Mouse (Mus musculus) hematopoietic stem cell, adult 5-6 weeks (primary cell): ENCODE data around the gene Gpx7. TPM values are rescaled to one million over a fixed set of nuclear protein-coding genes. Genes with fewer than 3 reads are reported as not detected.

Experiments used
- ATAC-seq, 2 experiments: fragments of 125-278 bp in 1 of 2; replicated peaks in 1 of 2; 2 replicates each; pipeline ENCODE4 v1.8.0; 2016 to 2017; ENCODE audit warnings: inconsistent platforms in 2 of 2, mild to moderate bottlenecking in 2 of 2, moderate number of reproducible peaks in 2 of 2, low read depth in 1 of 2, moderate TSS enrichment in 1 of 2; ENCODE audit not compliant: low FRiP score in 2 of 2, poor library complexity in 2 of 2, severe bottlenecking in 2 of 2, insufficient read depth in 1 of 2, low TSS enrichment in 1 of 2
- total RNA-seq: library from RNA; stranded (forward); fragments of 172-1452, 232-1000 nt; gene quantifications from 2 replicates; pipeline ENCODE4 v1.2.3, GENCODE M21; 2017

Gpx7 gene
- total RNA-seq, 1 experiment from 2014 or later: 4.2 TPM

- ATAC-seq: no peak
Measured at GRCm38 (mm10) chr4:108403861-108404635, 2.7 kb downstream of the Gpx7 start.

GRCm38 (mm10) chr4:108400395-108400794 is 6.4 kb downstream of the Gpx7 start:
- no peak for ATAC-seq

DNA sequence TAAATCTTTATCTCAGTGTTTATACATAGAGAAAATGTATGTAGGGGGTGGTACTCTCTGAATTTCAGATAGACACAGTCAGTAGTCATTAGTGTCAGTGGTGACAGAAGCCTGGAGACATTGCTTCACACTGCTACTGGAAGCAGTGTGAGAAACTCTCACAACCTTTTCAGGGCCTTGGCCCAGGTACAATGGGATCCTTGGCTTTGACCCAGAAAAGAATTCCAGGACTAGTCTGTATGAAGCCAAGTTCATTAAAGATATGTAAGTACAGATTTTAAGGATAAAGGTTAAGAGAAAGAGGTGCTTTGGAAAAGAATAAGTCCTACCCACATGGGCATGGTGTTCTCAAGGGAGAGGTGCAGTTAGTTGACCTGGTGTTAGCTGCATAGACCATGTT is 12.5 kb downstream of the Gpx7 start:
- ATAC-seq: no peak

GRCm38 (mm10) chr4:108392558-108392957 is 14.2 kb downstream of the Gpx7 start:
- no peak for ATAC-seq

DNA sequence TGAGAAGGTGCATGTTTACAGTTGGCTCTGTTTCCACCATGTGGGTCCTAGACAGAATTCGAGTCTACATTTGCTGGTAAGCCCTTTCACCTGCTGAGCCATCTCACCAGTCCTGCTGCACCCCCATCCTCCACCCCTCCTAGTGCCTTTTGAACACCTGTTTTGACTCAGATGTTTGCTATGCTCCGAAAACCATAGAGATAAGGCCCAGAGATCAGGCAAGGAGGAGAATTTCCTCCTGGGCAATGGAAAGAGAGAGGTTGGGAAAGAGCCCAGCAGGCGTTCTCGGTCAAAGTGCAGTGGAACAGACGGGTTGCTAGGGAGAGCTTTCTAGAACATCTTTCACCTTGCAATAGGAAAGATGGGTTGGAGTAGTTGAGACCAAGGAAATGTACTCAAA is 15.6 kb downstream of the Gpx7 start:
- ATAC-seq: no peak

DNA sequence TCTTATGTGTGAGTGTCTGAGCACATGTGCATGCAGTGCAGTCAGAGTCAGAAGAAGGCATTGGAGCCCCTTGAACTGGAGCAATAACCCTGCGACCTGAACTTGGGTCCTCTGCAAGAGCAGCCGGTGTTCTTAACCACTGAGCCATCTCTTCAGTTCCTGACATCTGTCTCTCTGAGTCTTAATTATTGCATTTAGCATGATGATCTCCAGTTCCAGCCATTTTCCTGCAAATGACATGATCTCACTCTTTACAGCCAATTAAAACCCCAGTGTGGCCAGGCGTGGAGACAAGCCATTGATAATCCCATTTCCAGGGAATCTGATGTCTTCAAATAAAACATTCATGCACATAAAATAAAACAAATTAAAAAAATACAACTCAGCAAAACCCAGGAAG is 18.0 kb downstream of the Gpx7 start:
- no peak for ATAC-seq

DNA sequence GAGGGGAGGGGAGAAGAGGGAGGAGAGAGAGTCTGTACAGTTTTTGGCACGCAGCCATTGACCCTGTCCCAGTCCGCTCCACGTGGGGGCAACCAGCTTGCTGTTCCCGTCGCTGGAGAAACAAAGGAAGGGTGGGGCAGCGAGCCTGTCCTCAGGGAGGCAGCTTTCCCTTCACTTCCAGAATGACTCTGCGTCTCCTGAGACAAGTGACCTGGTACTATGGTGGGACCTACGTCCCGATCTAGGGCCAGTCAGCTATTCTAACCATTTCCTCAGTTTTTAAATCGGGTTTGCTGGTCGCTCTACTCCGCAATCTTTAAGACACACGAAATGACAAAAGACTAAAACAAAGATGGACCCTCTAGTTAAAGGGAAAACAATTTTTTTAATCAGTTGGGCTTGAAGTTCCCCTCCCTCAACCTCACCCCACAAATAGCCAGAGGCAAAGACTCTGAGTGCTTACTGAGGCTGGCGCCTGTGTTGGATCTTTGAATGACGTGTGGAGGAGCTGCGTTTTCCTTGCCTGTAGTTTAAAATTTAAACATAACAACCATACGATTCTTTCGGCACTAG is 19.0 kb downstream of the Gpx7 start:
- ATAC-seq: peak; percentile 40 to 57; a peak in 2 of 4 replicates

DNA sequence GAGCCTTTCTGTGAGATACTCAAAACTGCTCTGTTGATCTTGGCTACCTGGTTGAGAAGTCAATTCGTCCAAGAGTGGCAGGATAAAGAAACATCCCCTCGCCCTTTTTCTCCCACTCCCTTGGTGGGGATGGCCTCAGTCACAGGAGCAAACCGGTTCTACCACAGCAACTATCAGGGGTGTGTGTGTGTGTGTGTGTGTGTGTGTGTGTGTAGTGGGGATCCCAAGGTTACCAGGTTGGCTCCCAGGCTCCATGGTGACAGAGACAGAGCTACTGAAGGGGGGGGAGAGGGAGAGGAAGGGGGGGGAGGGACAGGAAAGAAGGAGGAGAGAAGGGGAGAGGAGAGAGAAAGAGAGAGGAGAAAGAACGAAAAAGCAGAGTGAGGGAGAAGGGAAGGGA is 19.7 kb downstream of the Gpx7 start:
- ATAC-seq: no peak

DNA sequence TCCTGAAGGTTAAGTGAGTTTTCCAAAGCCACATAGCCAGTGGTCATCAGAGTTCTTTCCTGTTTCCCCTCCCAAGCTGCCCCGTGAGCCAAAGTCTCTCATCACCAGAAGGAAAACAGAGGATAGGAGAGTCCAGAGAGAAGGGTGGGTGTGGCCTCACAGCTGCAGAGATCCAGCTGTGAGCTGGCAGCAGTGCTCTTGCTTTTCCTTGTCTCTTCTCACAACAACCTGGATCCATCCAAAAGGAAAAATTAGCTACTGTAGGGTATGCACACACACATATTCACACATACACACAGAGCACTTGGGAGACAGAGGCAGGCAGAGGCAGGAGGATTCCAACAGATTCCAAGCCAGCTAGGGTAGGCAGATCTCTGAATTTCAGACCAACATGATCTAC is 20.7 kb downstream of the Gpx7 start:
- no peak for ATAC-seq

GRCm38 (mm10) chr4:108383183-108383714 is 23.5 kb downstream of the Gpx7 start, which contains the start of gene Shisal2a:
Gene Shisal2a, minus strand, starts transcription at chr4:108383349.
- peak in 1 of 2 experiments; percentile 51; a peak in 2 of 4 replicates for ATAC-seq

DNA sequence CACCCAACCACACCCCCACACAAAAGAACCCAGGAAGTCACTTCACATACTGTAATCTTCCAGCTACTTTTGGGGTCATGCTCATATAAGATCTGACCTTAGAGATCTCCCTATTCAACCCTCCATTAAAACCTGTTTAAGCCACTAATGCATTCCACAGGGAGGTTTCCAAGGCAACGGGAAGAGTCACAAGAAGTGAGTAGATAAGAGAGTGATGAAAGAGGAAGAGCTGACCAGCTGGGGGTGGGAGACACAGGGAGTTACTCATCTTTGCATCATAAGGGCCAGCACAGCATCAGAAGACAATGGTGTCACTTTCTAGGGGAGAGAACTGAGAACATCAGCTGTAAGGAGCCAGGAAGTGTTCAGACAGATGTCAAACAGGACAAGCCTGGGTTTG is 26.6 kb downstream of the Gpx7 start:
- no peak for ATAC-seq

- no peak for ATAC-seq
Measured at GRCm38 (mm10) chr4:108379476-108379875, 27.3 kb downstream of the Gpx7 start.

DNA sequence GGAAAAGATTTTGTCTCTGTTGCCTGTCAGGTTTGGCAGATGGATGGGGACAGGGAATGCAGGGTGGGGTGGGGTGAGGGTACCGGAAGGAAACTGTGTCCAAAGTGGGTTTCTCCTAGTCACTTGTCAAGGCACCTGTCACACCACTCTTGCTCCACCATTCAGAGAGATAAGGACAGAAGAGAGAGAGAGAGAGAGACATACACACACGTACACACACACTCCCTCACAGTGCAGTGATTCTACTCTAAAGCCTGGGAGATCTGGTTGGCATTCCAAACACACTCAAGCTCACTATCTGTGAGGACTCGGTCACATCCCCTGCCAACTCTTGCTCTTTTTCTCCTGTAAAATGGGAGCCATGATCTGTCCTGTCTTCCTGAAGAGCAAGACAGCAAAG is 34.6 kb downstream of the Gpx7 start:
- no peak for ATAC-seq

GRCm38 (mm10) chr4:108371421-108371820 is 35.3 kb downstream of the Gpx7 start:
- ATAC-seq: no peak; a peak in 1 of 4 replicates

DNA sequence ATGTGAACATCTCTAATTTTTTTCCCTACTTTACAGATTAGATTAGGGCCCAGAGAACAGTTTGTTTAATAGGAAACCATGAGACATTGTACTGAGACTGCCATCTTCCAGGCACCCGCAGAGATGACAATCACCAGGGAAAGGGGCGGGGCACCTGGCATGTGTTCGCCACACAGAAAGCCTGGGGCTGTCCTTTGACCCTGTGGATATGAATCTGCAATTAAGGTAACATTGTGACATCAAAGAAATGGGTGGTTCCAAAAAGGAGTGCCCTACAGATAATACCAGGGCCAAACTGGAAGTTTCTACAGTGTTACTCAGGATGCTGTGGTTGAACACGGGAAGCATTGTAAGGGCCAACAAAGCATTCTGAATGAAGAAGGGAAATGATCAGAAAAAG is 36.4 kb downstream of the Gpx7 start:
- peak; percentile 46 to 58 for ATAC-seq

DNA sequence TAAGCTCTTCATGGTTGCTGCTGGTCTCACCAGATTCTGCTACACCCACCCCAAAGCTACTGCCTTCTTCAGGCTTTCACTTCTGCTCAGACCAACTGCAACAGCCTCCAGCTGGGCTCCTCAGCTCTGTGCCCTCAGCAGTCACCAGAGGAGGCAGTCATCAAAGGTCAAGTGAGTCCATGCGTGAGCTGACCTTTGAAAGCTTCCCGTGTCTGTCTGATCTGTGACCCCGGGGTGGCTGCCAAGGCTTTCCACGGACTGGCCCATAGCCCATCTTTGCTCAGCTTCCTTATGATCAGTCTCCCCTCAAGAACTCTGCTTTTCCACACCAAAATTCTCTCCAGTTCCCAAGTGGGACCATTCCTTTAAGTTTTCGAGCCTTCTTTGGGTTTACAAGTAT is 37.5 kb downstream of the Gpx7 start:
- 0 out of 4 replicates have a peak, but pooled peaks of 1 of the 2 experiments have one; percentile 26 for ATAC-seq

DNA sequence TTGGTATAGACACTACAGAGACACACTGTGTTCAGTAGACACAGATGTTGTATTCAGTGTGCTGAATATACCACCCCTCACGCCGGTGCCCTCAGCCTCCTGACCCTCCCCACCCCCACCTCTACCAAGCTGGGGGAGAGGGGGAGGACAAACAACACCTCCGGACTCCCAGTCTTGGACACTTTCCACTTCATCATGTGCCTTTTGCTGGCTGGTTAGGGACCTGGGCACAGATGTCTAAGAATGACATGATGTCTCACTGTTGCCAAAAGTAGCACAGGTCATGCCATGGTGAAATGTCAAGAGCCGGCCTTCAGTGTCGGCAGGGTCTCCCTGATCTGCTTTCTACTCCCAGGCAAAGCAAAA is 42.7 kb downstream of the Gpx7 start:
- no peak for ATAC-seq

- no peak for ATAC-seq
Measured at GRCm38 (mm10) chr4:108363355-108364110, 43.2 kb downstream of the Gpx7 start.
